Mouse (Mus musculus) small intestine, adult 2 months (tissue): Measurements from ENCODE around the gene Styxl1. TPM values are rescaled to one million over a fixed set of nuclear protein-coding genes. Genes with fewer than 3 reads are reported as not detected.

Experiments
- H3K27ac ChIP-seq: fragments of 200-500 bp; 2 replicates; pipeline ENCODE4 v1.5.1; 2012; ENCODE audit warnings: low read depth, low read length, control low read depth, inconsistent platforms; ENCODE audit not compliant: insufficient read depth
- H3K27me3 ChIP-seq: fragments of 200-500 bp; 2 replicates; pipeline ENCODE4 v1.6.1; 2012; ENCODE audit warnings: mild to moderate bottlenecking, moderate library complexity, low read length, inconsistent platforms; ENCODE audit not compliant: control insufficient read depth, insufficient read depth
- H3K36me3 ChIP-seq: fragments of 200-500 bp; 2 replicates; pipeline ENCODE4 v1.6.1; 2012; ENCODE audit warnings: mild to moderate bottlenecking, low read length, control low read depth, inconsistent platforms; ENCODE audit not compliant: control insufficient read depth, insufficient read depth
- H3K4me1 ChIP-seq: fragments of 200-500 bp; 2 replicates; pipeline ENCODE4 v1.6.1; 2012; ENCODE audit warnings: low read length, inconsistent platforms, mixed read lengths; ENCODE audit not compliant: control insufficient read depth, insufficient read depth, insufficient read length
- H3K4me3 ChIP-seq: fragments of 200-500 bp; 2 replicates; pipeline ENCODE4 v1.5.1; 2012; ENCODE audit warnings: low read depth, mild to moderate bottlenecking, control low read depth, inconsistent platforms, low read length, moderate library complexity
- CTCF ChIP-seq: fragments of 200-500 bp; IDR thresholded peaks from 2 replicates; pipeline ENCODE4 v1.5.1; 2012; ENCODE audit warnings: low read depth, mild to moderate bottlenecking, control low read depth, inconsistent platforms, low read length, moderate library complexity, mixed read lengths; ENCODE audit not compliant: insufficient replicate concordance, insufficient read length; ENCODE audit errors: extremely low read depth
- POLR2A ChIP-seq: fragments of 200-500 bp; IDR thresholded peaks from 2 replicates; pipeline ENCODE4 v1.6.1; 2012; ENCODE audit warnings: low read depth, mild to moderate bottlenecking, control low read depth, inconsistent platforms, low read length, moderate library complexity
- WGBS: fragments of 180-500 bp; shearing (Covaris S2); methylation state at CpG from one replicate; pipeline ENCODE4 v1.1.7; 2018; 5-methylcytosine and 5-hydroxymethylcytosine counted together
- polyA plus RNA-seq: library from polyadenylated mRNA; depleted of rRNA; stranded (reverse); fragments of >200 nt; gene quantifications from 2 replicates; pipeline ENCODE4 v1.2.3, GENCODE M21; 2012

Styxl1 gene
- polyA plus RNA-seq, 1 experiment, result 0.19 TPM

- Histone ChIP-seq H3K4me1 (peaks cover 6% of the 10 kb centered on the region; the same call in 1 of the 2 replicates), H3K36me3 (peaks cover 31% of the 10 kb centered on the region), H3K4me3 (no peak overlapping the region), H3K27ac (no peak overlapping the region), H3K27me3 (no peaks in the 10 kb centered on the region)
- WGBS, result 60% methylated on average over 3 of the region's 3 CpGs
- TF ChIP-seq POLR2A, result no peak
- no peak for TF ChIP-seq CTCF
Measured at GRCm38 (mm10) chr5:135720121-135720520, 58.1 kb downstream of the Styxl1 start.

GRCm38 (mm10) chr5:135719586-135720120 lies 58.5 kb downstream of the Styxl1 start:
- Histone ChIP-seq H3K36me3 (peaks cover 31% of the 10 kb centered on the region), H3K4me1 (peaks cover 4% of the 10 kb centered on the region; the same call in 1 of the 2 replicates), H3K4me3 (no peak overlapping the region), H3K27me3 (no peaks in the 10 kb centered on the region), H3K27ac (no peak overlapping the region)
- TF ChIP-seq CTCF (no peak), POLR2A (no peak)
- 87% methylated on average over 10 of the region's 10 CpGs for WGBS

GRCm38 (mm10) chr5:135715624-135716023 lies 62.6 kb downstream of the Styxl1 start:
- Histone ChIP-seq H3K27me3 (no peaks in the 10 kb centered on the region), H3K4me3 (no peak overlapping the region), H3K4me1 (peaks cover 8% of the 10 kb centered on the region), H3K36me3 (peaks cover 30% of the 10 kb centered on the region), H3K27ac (no peak overlapping the region)
- WGBS, result 66% methylated on average over 10 of the region's 10 CpGs
- no peak for TF ChIP-seq POLR2A
- TF ChIP-seq CTCF, result peak; percentile 21; the same call in 1 of the 2 replicates

- Histone ChIP-seq H3K36me3 (peaks cover 23% of the 10 kb centered on the region), H3K27ac (no peak overlapping the region), H3K4me1 (peaks cover 10% of the 10 kb centered on the region), H3K27me3 (no peaks in the 10 kb centered on the region), H3K4me3 (no peak overlapping the region)
- WGBS, result 63% methylated on average over 16 of the region's 16 CpGs
- TF ChIP-seq CTCF (no peak), POLR2A (no peak)
Measured at GRCm38 (mm10) chr5:135713441-135714218, 64.6 kb downstream of the Styxl1 start.

- Histone ChIP-seq H3K27me3 (no peaks in the 10 kb centered on the region), H3K4me3 (no peak overlapping the region), H3K4me1 (peaks cover 14% of the 10 kb centered on the region), H3K27ac (no peak overlapping the region), H3K36me3 (peaks cover 17% of the 10 kb centered on the region)
- WGBS, result 59% methylated on average over 4 of the region's 4 CpGs
- TF ChIP-seq POLR2A, result no peak
- TF ChIP-seq CTCF, result no peak
Measured at GRCm38 (mm10) chr5:135712803-135713202, 65.4 kb downstream of the Styxl1 start.

- WGBS, result 89% methylated on average over 13 of the region's 13 CpGs
- Histone ChIP-seq H3K36me3 (peaks cover 11% of the 10 kb centered on the region), H3K27me3 (no peaks in the 10 kb centered on the region), H3K4me3 (no peak overlapping the region), H3K4me1 (peaks cover 20% of the 10 kb centered on the region), H3K27ac (no peak overlapping the region)
- TF ChIP-seq POLR2A (no peak), CTCF (no peak)
Measured at GRCm38 (mm10) chr5:135711582-135712355, 66.4 kb downstream of the Styxl1 start.
